Mouse (Mus musculus) heart, postnatal 0 days (tissue): ENCODE measurements at regions not wholly inside any gene's neighbourhood (a gene's known extent, or its start where the extent isn't known, plus 50 kb on each side); places are given as distances from the start of the nearest gene placed in this dataset.

Experiments used
- CTCF ChIP-seq: IDR thresholded peaks from 2 replicates; pipeline ENCODE4 v1.5.1; 2016; ENCODE audit warnings: antibody characterized with exemption, control low read depth, low read depth
- EP300 ChIP-seq: IDR thresholded peaks from 2 replicates; pipeline ENCODE4 v1.6.1; 2016; ENCODE audit warnings: antibody characterized with exemption, low read depth

DNA sequence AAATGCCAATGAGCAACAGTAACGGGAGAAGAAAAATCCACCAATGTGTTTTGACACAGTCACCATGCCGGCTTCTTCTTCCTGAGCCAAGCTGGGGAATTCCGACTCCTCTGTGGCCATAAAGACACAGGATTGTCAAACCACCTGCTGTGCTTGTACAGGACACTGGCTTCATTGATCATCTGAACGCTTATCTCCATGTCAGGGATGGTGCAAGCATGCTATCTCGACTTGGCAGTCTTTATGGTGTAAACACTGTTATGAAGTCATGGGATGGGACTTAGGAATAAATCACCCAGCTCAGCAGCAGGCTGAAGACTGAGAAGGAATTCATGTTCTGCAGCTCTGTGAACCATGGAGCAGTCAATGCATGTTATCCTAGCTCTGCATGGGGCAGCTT lies 132.6 kb upstream of the Adamts9 start:
- TF ChIP-seq CTCF (no peak), EP300 (no peak)
